Mouse (Mus musculus) midbrain, embryonic 14.5 days (tissue): Measurements from ENCODE around the gene Nudt11. TPM values are rescaled to one million over a fixed set of nuclear protein-coding genes. Genes with fewer than 3 reads are reported as not detected.

ENCODE experiments used
- microRNA-seq: library from miRNA; unstranded; fragments of <30 nt; microRNA quantifications from one replicate; pipeline ENCODE4, GENCODE M21; 2016
- polyA plus RNA-seq: library from polyadenylated mRNA; unstranded; fragments of >200 nt; fragmentation: Nextera tagmentation; extraction: Ambion mirVana; gene quantifications from 2 replicates; pipeline ENCODE4 v1.2.1, GENCODE M21; 2014

Gene Nudt11
- polyA plus RNA-seq, 1 experiment from 2014 or later, result 34.4 TPM

Small RNA genes within 50 kb of the gene (microRNA-seq; reads per million reads assigned to microRNA genes)
- not detected for gene Gm27360

Other genes starting within 250 kb of the Nudt11 start
- gene AU022751, start 36.0 kb downstream of the Nudt11 start, polyA plus RNA-seq, result not detected in 2 replicates
- 59.0 and 64.9 TPM in 2 replicates for gene Nudt10, start 125.6 kb downstream of the Nudt11 start, polyA plus RNA-seq